Mouse (Mus musculus) liver, embryonic 14.5 days (tissue): ENCODE data around the gene Polr3b. TPM values are rescaled to one million over a fixed set of nuclear protein-coding genes. Genes with fewer than 3 reads are reported as not detected.

Source experiments
- ATAC-seq: fragments of 200-750 bp; cut with Nextera tagmentation; 2 replicates; pipeline ENCODE4 v1.8.0; 2017; ENCODE audit warnings: moderate number of reproducible peaks, mild to moderate bottlenecking, moderate library complexity; ENCODE audit not compliant: insufficient read depth
- DNase-seq, 3 experiments: peaks; one replicate each; pipeline ENCODE4 v3.0.0-alpha.2; 2012 to 2013; ENCODE audit warnings: low read depth in 3 of 3, low spot score in 3 of 3
- H3K27ac ChIP-seq: fragments of 300-500 bp; sonication (generic); 2 replicates; pipeline ENCODE4 v1.5.1; 2014; ENCODE audit warnings: moderate library complexity, mild to moderate bottlenecking, control low read depth, inconsistent platforms
- H3K27me3 ChIP-seq: fragments of 300-500 bp; sonication (generic); 2 replicates; pipeline ENCODE4 v1.6.1; 2014; ENCODE audit warnings: mild to moderate bottlenecking, low read length, moderate library complexity; ENCODE audit not compliant: control insufficient read depth, insufficient read depth
- H3K36me3 ChIP-seq: fragments of 300-500 bp; sonication (generic); replicated peaks from 2 replicates; pipeline ENCODE4 v1.6.1; 2014; ENCODE audit warnings: low read depth; ENCODE audit not compliant: control insufficient read depth, insufficient read depth
- H3K4me1 ChIP-seq, 2 experiments: fragments of 200-500 bp in 1 of 2; fragments of 300-500 bp in 1 of 2; sonication (generic) in 1 of 2; replicated peaks; 2 replicates each; pipeline ENCODE4 v1.6.1; 2012 to 2014; ENCODE audit warnings: antibody characterized with exemption in 1 of 2, inconsistent platforms in 1 of 2, low read length in 1 of 2; ENCODE audit not compliant: control insufficient read depth in 2 of 2, insufficient read depth in 2 of 2
- H3K4me2 ChIP-seq: fragments of 300-500 bp; sonication (generic); 2 replicates; pipeline ENCODE4 v1.6.1; 2014; ENCODE audit warnings: low read depth, mild to moderate bottlenecking, control low read depth, moderate library complexity
- H3K4me3 ChIP-seq, 2 experiments: fragments of 200-500 bp in 1 of 2; fragments of 300-500 bp in 1 of 2; sonication (generic) in 1 of 2; 2 replicates each; pipeline ENCODE4 v1.5.1; 2012 to 2014; ENCODE audit warnings: low read depth in 2 of 2, low read length in 2 of 2, mild to moderate bottlenecking in 2 of 2, control low read depth in 1 of 2, inconsistent platforms in 1 of 2, moderate library complexity in 1 of 2; ENCODE audit not compliant: insufficient read depth in 1 of 2
- H3K9ac ChIP-seq: fragments of 300-500 bp; sonication (generic); replicated peaks from 2 replicates; pipeline ENCODE4 v1.6.1; 2014; ENCODE audit warnings: mild to moderate bottlenecking, control low read depth, moderate library complexity
- H3K9me3 ChIP-seq: fragments of 300-500 bp; sonication (generic); 2 replicates; pipeline ENCODE4 v1.6.1; 2016; ENCODE audit warnings: low read length, mixed read lengths; ENCODE audit not compliant: control insufficient read depth
- CTCF ChIP-seq: IDR thresholded peaks from 2 replicates; pipeline ENCODE4 v1.5.1; 2016; ENCODE audit warnings: antibody characterized with exemption, low read depth, control low read depth
- EP300 ChIP-seq: IDR thresholded peaks from 2 replicates; pipeline ENCODE4 v1.6.1; 2016; ENCODE audit warnings: antibody characterized with exemption, low read depth
- WGBS: fragments of 180-500 bp; shearing (Covaris S2); extraction: QIAGEN DNeasy Blood & Tissue Kit; methylation state at CpG from one replicate; pipeline ENCODE4 v1.1.7; 2014; ENCODE audit not compliant: insufficient replicate concordance; 5-methylcytosine and 5-hydroxymethylcytosine counted together
- polyA plus RNA-seq, 2 experiments: library from polyadenylated mRNA; depleted of rRNA in 1 of 2; stranded (reverse) in 1 of 2; unstranded in 1 of 2; fragments of >200 nt; fragmentation: Nextera tagmentation in 1 of 2; extraction: Ambion mirVana in 1 of 2; gene quantifications; 2 replicates each; pipeline versions ENCODE4 v1.2.1 to v1.2.3; 2012 to 2014

The Polr3b gene
- polyA plus RNA-seq, 2 experiments: 3.7 to 5.8 TPM

DNA sequence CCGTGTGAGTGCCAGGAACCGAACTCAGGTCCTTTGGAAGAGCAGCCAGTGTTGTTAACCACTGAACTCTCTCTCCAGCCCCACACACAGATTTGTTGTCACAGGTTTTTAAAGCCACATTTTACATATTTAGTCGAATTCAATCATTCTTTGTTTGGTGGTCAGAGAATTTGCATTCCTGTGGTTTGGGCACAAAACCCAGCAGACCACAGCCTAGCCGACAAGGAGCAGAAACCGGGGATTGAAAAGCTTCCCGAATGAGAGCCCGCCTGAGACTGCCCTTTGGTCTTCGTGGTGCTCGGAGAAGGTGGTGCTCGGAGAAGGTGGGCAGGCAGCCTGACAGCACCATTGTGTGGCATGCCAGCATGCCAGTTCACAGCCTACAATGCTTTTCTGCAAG, 91.0 kb downstream of the Polr3b start:
- 64% methylated on average over 10 of the region's 10 CpGs for WGBS
- no peaks in the 10 kb centered on the region for H3K27me3 ChIP-seq
- no peak for ATAC-seq

DNA sequence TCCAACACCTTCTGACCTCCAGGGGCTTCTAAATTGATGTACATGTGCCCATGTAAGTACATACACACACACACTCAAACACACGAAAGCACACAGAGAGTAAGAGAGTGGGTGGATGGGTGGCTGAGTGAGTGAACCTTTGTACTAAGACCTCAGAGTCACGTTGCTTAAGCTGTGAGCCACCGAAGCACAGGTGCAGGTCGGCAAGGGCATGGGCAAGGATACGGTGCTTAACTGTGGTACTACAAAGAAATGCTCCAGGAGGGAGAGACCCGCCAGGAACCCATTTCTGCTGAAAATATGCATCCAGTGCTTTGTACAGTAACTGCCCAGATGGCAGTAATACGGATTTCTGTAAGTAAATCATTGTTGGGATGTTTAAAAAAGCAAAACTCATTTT, 93.5 kb downstream of the Polr3b start:
- no peaks in the 10 kb centered on the region for H3K27me3 ChIP-seq
- H3K4me2 ChIP-seq: no peak overlapping the region
- 79% methylated on average over 7 of the region's 7 CpGs for WGBS
- H3K4me3 ChIP-seq: no peak overlapping the region
- H3K9ac ChIP-seq: no peak overlapping the region
- H3K27ac ChIP-seq: no peak overlapping the region
- no peaks in the 10 kb centered on the region for H3K4me1 ChIP-seq
- ATAC-seq (no peak), DNase-seq (no peak)
- H3K36me3 ChIP-seq: no peaks in the 10 kb centered on the region; the same call in 1 of the 2 replicates
- TF ChIP-seq CTCF (no peak), EP300 (no peak)
- H3K9me3 ChIP-seq: no peaks in the 10 kb centered on the region

More for the DNA sequence above, 91.0 kb downstream of the Polr3b start:
- Histone ChIP-seq H3K9me3 (no peaks in the 10 kb centered on the region), H3K4me1 (no peaks in the 10 kb centered on the region), H3K36me3 (no peaks in the 10 kb centered on the region), H3K9ac (no peak overlapping the region), H3K4me3 (no peak overlapping the region), H3K4me2 (no peak overlapping the region), H3K27ac (no peak overlapping the region)
- TF ChIP-seq EP300 (no peak), CTCF (no peak)
- DNase-seq: no peak

DNA sequence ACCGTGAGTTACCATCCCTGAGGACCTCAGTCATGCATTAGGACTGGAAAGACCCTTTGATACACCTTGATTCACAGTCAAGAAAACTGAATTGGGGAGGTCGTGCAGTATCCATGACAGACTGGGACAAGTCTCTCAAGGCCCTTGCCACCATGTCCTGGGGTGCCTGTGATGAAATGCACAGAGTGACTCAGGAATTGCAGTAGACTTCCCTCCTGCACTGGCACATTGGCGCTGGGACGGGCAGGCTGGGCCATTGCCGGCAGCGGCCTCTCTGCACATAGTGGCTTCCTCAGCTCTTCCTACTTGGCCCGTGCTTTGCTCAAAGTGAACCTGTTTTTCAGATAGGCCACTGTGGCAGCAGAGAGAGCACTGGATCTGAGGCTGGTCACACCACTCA, 94.5 kb downstream of the Polr3b start:
- Histone ChIP-seq H3K36me3 (no peaks in the 10 kb centered on the region; the same call in 1 of the 2 replicates), H3K4me3 (no peak overlapping the region), H3K4me2 (no peak overlapping the region), H3K27me3 (no peaks in the 10 kb centered on the region), H3K27ac (no peak overlapping the region), H3K9me3 (no peaks in the 10 kb centered on the region), H3K9ac (no peak overlapping the region), H3K4me1 (no peaks in the 10 kb centered on the region)
- 84% methylated on average over 7 of the region's 7 CpGs for WGBS
- DNase-seq (no peak), ATAC-seq (no peak)
- TF ChIP-seq CTCF (no peak), EP300 (no peak)

DNA sequence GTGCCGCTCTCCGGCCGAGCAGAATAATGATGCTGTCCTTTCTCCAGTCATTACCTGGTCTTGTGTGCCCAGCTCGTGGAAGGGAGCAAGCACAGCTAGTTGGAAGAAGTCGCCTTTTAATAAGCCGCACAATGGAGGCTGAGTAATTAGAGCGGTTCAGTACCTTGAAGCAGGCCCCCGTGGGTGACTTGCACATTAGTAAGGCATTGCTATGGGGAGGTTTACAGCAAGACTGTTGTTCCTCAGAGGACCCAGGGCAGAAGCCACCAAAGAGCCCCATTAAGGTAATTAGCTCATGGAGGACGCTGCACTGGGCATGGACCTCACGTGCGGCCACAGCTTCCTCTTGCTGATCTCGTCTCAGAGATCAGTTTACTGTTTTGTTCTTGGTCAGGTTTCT, 100.6 kb downstream of the Polr3b start:
- TF ChIP-seq CTCF: no peak
- no peak for TF ChIP-seq EP300
- WGBS: 68% methylated on average over 12 of the region's 12 CpGs
- no peak overlapping the region for H3K4me3 ChIP-seq

DNA sequence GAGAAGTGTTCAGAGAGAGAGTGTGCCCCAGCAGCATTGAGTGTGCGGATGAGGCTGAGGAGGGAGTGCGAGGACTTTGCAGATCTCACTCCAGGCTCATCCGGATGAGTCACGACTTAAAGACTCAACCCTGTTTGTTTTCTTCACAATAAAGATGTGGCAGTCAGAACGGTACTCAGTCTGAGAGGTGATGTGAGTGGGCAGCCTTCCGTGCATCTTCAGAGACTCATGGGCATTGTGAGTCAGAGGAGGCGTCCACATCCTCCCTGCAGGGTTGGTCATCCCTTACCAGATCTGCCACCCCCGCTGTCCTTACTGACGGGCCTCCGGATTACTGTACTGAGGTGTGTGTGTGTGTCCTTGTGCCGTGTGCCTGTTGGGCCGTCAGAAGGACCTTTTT, 104.9 kb downstream of the Polr3b start:
- Histone ChIP-seq H3K4me3 (no peak overlapping the region), H3K27ac (no peak overlapping the region), H3K4me1 (no peaks in the 10 kb centered on the region), H3K4me2 (no peak overlapping the region), H3K9ac (no peak overlapping the region), H3K27me3 (no peaks in the 10 kb centered on the region), H3K9me3 (no peaks in the 10 kb centered on the region), H3K36me3 (no peaks in the 10 kb centered on the region)
- ATAC-seq: no peak
- TF ChIP-seq CTCF (no peak), EP300 (no peak)
- WGBS: 75% methylated on average over 12 of the region's 12 CpGs
- DNase-seq: no peak

More for the DNA sequence above, 100.6 kb downstream of the Polr3b start:
- Histone ChIP-seq H3K9me3 (no peaks in the 10 kb centered on the region), H3K4me1 (no peaks in the 10 kb centered on the region), H3K9ac (no peak overlapping the region), H3K36me3 (no peaks in the 10 kb centered on the region; the same call in 1 of the 2 replicates), H3K27me3 (no peaks in the 10 kb centered on the region), H3K4me2 (no peak overlapping the region), H3K27ac (no peak overlapping the region)
- DNase-seq (no peak), ATAC-seq (no peak)

DNA sequence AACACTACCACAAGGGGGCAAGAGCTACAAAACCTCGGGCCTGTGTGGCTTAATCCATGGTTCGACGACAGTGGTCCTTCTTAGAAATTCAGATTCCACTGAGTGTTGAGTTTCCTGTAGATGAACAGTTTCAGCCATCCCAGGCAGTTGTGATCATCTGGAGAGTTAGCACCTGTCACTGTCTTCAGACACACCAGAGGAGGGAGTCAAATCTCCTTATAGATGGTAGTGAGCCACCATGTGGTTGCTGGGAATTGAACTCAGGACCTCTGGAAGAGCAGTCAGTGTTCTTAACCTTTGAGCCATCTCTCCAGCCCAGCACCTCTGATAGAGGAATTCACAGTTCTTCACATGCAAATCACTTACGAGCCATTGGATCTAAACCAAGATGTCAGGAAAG, 105.7 kb downstream of the Polr3b start:
- ATAC-seq: no peak
- no peak overlapping the region for H3K9ac ChIP-seq
- TF ChIP-seq CTCF (no peak), EP300 (no peak)

More for the DNA sequence above, 105.7 kb downstream of the Polr3b start:
- 73% methylated on average over 4 of the region's 4 CpGs for WGBS
- no peaks in the 10 kb centered on the region for H3K27me3 ChIP-seq
- no peaks in the 10 kb centered on the region for H3K4me1 ChIP-seq
- H3K27ac ChIP-seq: no peak overlapping the region
- H3K36me3 ChIP-seq: no peaks in the 10 kb centered on the region
- no peak for DNase-seq
- H3K4me3 ChIP-seq: no peak overlapping the region
- H3K9me3 ChIP-seq: no peaks in the 10 kb centered on the region
- no peak overlapping the region for H3K4me2 ChIP-seq
